Mouse (Mus musculus): ENCODE measurements around the gene Cdc37. TPM values are rescaled to one million over a fixed set of nuclear protein-coding genes. Genes with fewer than 3 reads are reported as not detected.
A peak's percentile ranks its signal among the peaks of the same experiment; 100 is the strongest.

Cdc37 gene
- polyA plus RNA-seq, 1 experiment from 2014 or later, result 351 TPM

DNA sequence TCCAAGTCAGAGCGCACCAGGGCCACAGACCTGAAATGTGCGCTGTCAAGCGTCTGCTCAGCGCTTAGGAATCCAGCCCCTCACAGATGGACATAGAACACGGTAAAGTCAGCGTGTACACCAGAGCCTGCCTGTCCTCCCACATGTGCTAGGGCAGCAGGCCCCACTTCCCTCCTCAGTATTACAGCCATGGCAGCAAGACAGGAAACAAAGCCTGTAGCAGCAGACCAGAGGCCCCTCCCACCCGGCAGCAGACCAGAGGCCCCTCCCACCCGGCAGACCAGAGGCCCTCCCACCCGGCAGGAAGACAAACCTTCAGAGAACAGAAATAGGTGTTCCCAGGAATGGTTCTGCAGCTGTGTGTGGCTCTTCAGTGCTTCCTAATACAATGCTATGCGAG is 3.1 kb downstream of the Cdc37 start:
- Histone ChIP-seq H3K27ac (peak overlapping the region; percentile 68), H3K4me1 (peaks cover 42% of the 10 kb centered on the region), H3K9ac (peak overlapping the region; percentile 25; the same call in 1 of the 2 replicates), H3K9me3 (replicated peaks) (no peaks in the 10 kb centered on the region), H3K36me3 (peaks cover 48% of the 10 kb centered on the region), H3K4me2 (peak overlapping the region; percentile 91), H3K4me3 (replicated peaks) (peak overlapping the region; percentile 28), H3K27me3 (no peaks in the 10 kb centered on the region)
- 33% methylated on average over 10 of the region's 10 CpGs for WGBS
- ATAC-seq (replicated peaks; ENCODE audit: low FRiP score), result peak; percentile 42; the same call in 1 of the 2 replicates

DNA sequence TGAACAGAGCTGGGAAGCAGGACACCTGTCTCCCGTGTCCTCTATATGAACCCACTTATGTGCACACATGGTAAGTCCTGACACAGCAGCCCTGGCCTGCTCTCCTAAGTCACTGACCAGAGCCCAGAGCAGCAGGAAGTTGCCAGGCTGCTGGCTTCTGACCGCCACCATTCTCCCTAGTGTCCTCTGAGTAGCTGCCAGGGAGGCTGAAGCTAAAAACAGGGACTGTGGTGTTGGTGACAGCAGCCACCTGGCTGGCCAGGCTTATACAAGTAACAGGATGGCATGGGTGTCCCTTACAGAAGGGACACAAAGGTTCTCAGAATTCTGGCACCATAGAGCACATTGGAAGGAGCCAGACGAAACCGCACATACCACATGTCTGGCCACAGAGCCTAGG is 4.4 kb downstream of the Cdc37 start:
- 91% methylated on average over 4 of the region's 4 CpGs for WGBS

DNA sequence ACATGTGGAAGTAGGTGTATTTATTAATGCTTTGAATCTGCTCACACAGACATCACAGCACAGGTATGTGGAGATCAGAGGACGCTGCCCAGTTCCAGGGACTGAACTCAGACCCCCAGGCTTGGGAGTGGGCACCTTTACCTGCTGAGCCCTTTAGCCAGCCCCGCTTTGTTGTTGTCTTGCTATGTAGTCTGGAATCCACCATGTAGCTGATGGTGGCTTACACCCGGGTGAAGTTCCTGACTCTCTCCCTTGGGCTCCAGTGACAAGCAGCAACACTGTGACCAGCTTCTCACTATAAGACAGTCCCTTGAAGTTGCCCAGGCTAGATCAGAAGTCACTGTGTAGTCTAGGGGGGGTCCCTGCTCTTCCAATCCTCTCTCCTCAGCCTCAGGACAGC is 5.4 kb downstream of the Cdc37 start:
- H3K36me3 ChIP-seq, result peaks cover 71% of the 10 kb centered on the region
- H3K4me2 ChIP-seq, result no peak overlapping the region
- H3K27ac ChIP-seq, result no peak overlapping the region
- ATAC-seq (replicated peaks; ENCODE audit: low FRiP score), result no peak
- H3K27me3 ChIP-seq, result no peaks in the 10 kb centered on the region
- H3K9ac ChIP-seq, result no peak overlapping the region
- no peak overlapping the region for H3K4me3 ChIP-seq (replicated peaks)
- H3K9me3 ChIP-seq (replicated peaks), result no peaks in the 10 kb centered on the region
- 94% methylated on average over 3 of the region's 3 CpGs for WGBS
- H3K4me1 ChIP-seq, result peaks cover 39% of the 10 kb centered on the region

More for the DNA sequence above, 4.4 kb downstream of the Cdc37 start:
- Histone ChIP-seq H3K4me1 (peaks cover 42% of the 10 kb centered on the region), H3K4me3 (replicated peaks) (no peak overlapping the region), H3K27ac (no peak overlapping the region), H3K9ac (no peak overlapping the region), H3K36me3 (peaks cover 60% of the 10 kb centered on the region), H3K4me2 (no peak overlapping the region), H3K9me3 (replicated peaks) (no peaks in the 10 kb centered on the region), H3K27me3 (no peaks in the 10 kb centered on the region)
- no peak for ATAC-seq (replicated peaks; ENCODE audit: low FRiP score)

DNA sequence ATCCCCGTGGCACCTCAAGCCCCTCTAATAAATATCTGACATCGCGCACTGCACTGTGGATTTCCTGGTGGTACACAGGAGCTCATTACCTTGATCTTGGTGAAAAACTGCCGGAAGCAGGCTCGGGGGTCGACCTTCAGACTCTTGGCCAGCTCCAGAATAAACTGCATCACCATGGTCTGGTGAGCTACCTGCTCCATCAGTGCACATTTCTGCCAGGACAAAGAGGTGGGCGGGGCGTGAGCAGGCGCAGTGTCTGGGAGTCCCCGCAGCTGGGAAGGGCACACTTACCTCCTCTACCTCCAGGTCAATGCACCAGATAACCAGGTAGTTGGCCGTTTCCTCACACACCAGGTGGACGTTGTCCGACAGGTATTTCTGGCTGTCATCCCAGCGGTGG is 7.9 kb downstream of the Cdc37 start:
- no peak for ATAC-seq (replicated peaks; ENCODE audit: low FRiP score)
- H3K4me3 ChIP-seq (replicated peaks), result no peak overlapping the region
- WGBS, result 93% methylated on average over 14 of the region's 14 CpGs
- peaks cover 16% of the 10 kb centered on the region for H3K4me1 ChIP-seq
- H3K36me3 ChIP-seq, result peaks cover 93% of the 10 kb centered on the region
- no peaks in the 10 kb centered on the region for H3K27me3 ChIP-seq
- no peak overlapping the region for H3K27ac ChIP-seq
- no peak overlapping the region for H3K9ac ChIP-seq
- no peak overlapping the region for H3K4me2 ChIP-seq
- no peaks in the 10 kb centered on the region for H3K9me3 ChIP-seq (replicated peaks)

DNA sequence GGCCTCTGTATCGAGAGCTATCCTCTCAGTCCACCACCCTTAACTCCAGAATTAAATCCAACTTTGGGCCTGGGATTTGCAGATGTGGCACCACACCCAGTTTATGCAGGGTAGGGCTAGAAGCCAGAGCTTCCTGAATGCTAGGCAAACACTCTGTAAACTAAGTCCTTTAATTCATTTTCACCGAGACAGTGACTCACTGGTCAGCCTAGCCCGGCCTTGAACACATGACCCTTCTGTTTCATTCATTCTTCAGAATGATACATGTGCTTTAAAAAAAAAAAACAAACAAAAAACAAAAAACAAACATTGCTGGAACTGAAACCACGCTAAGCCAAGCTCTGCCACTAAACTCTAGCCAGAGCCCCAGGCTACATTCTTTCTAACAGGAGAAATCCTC is 11.4 kb downstream of the Cdc37 start:
- Histone ChIP-seq H3K9ac (no peak overlapping the region), H3K27me3 (no peaks in the 10 kb centered on the region), H3K4me3 (replicated peaks) (no peak overlapping the region), H3K36me3 (peaks cover 68% of the 10 kb centered on the region), H3K4me2 (no peak overlapping the region), H3K4me1 (0 out of 2 replicates have a peak, but pooled peaks cover 6% of the 10 kb centered on the region), H3K9me3 (replicated peaks) (no peaks in the 10 kb centered on the region), H3K27ac (no peak overlapping the region)
- WGBS, result 78% methylated on average over 4 of the region's 4 CpGs
- ATAC-seq (replicated peaks; ENCODE audit: low FRiP score), result no peak

DNA sequence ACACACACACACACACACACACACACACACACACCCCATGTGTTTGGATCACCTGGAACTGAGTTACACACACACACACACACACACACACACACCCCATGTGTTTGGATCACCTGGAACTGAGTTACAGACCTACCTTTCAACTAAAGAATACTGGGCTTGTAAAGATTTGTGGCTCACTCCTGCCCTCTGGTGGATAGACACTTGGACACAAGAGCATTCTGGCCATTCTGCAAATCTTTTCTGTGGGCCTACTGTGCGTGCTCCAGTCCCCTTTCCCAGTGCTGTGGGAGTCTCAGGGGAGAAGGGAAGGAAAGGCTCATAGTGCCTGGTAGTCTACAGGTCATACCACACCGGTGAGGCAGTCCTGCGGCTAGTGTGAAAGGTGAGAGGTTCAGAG is 12.6 kb downstream of the Cdc37 start:
- ATAC-seq (replicated peaks; ENCODE audit: low FRiP score), result no peak; the same call in 1 of the 2 replicates
- H3K9me3 ChIP-seq (replicated peaks), result no peaks in the 10 kb centered on the region
- no peaks in the 10 kb centered on the region for H3K27me3 ChIP-seq
- no peak overlapping the region for H3K9ac ChIP-seq
- no peak overlapping the region for H3K4me2 ChIP-seq
- H3K36me3 ChIP-seq, result peaks cover 57% of the 10 kb centered on the region
- WGBS, result 59% methylated on average over 3 of the region's 3 CpGs
- no peak overlapping the region for H3K27ac ChIP-seq
- H3K4me3 ChIP-seq (replicated peaks), result no peak overlapping the region
- H3K4me1 ChIP-seq, result 0 out of 2 replicates have a peak, but pooled peaks cover 6% of the 10 kb centered on the region

DNA sequence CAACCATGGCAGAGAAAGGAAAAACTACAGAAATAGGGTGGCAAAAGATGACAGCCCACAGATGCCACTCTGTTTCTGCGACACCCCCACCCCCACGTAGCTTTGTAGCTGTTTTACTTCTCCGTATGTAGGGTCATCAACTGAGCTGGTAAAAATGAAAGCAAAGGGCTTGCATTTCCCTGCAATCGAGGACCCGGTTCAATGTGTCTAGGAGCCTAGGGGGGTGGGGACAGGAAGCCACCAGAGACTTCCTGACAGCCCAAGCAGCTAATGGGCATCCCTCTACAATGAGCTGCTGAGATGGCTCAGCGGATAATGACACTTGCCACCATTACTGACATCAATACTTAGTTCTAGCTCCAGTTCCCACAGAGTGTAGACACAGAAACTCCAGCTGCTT is 13.4 kb downstream of the Cdc37 start:
- no peak for ATAC-seq (replicated peaks; ENCODE audit: low FRiP score)
- Histone ChIP-seq H3K4me1 (0 out of 2 replicates have a peak, but pooled peaks cover 6% of the 10 kb centered on the region), H3K4me2 (no peak overlapping the region), H3K9ac (no peak overlapping the region), H3K4me3 (replicated peaks) (no peak overlapping the region), H3K27ac (no peak overlapping the region), H3K27me3 (no peaks in the 10 kb centered on the region), H3K9me3 (replicated peaks) (no peaks in the 10 kb centered on the region), H3K36me3 (peaks cover 48% of the 10 kb centered on the region)
- 83% methylated on average over 6 of the region's 6 CpGs for WGBS

DNA sequence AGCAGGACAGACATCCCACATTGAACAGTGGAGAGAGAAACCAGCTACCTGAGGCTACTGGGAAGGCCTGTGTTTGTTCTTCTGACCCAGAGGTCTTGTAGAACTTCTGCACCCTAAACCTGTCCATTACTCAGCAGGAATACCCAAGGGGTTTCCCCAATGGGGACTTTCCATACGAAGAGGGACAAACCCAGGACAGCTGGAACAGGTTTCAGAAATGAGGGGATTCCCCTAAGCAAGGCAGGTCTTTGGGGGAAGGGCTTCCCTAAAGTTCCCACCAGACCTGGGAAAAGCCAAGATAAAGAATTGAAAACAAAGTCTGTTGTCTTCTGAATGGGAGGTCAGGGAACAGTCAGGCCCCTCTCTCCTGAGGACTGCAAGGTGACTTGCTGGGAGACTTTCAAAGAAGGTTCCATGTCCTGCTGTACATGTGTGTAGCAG is 13.8 kb downstream of the Cdc37 start:
- Histone ChIP-seq H3K27me3 (no peaks in the 10 kb centered on the region), H3K4me1 (0 out of 2 replicates have a peak, but pooled peaks cover 6% of the 10 kb centered on the region), H3K4me3 (replicated peaks) (no peak overlapping the region), H3K9me3 (replicated peaks) (no peaks in the 10 kb centered on the region), H3K4me2 (no peak overlapping the region), H3K9ac (no peak overlapping the region), H3K27ac (no peak overlapping the region), H3K36me3 (peaks cover 44% of the 10 kb centered on the region)
- ATAC-seq (replicated peaks; ENCODE audit: low FRiP score), result no peak
- WGBS, result 68% methylated on average over 1 of the region's 1 CpGs

DNA sequence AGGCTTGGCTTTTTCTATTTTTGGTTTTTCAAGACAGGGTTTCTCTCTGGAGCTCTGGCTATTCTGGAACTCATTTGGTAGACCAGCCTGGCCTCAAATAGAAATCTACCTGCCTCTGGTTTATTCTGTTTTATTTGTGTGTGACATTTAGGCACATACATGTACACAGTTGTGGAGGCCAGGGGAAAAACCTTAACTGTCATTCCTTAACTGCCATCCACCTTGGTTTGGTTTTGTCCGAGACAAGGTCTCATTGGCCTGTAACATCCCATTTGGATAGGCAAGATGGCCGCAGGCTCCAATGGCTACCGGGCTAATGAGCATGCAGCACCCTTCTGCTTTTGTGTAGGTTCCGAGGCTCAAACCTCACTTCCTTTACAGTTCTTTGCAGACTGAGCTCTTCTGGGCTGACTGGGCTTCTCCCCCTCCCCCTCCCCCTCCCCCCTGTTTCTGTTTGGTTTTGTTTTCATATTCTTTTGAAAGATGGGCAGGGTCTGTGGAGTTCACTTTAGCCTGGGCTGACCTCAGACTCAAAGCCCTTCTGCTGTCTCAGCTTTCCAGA is 14.4 kb downstream of the Cdc37 start:
- Histone ChIP-seq H3K27me3 (no peaks in the 10 kb centered on the region), H3K9me3 (replicated peaks) (no peaks in the 10 kb centered on the region), H3K27ac (peak overlapping the region; percentile 48; the same call in 1 of the 2 replicates), H3K4me2 (no peak overlapping the region), H3K4me3 (replicated peaks) (no peak overlapping the region), H3K4me1 (peaks cover 9% of the 10 kb centered on the region), H3K36me3 (peaks cover 38% of the 10 kb centered on the region), H3K9ac (no peak overlapping the region)
- 77% methylated on average over 4 of the region's 4 CpGs for WGBS
- no peak for ATAC-seq (replicated peaks; ENCODE audit: low FRiP score)

DNA sequence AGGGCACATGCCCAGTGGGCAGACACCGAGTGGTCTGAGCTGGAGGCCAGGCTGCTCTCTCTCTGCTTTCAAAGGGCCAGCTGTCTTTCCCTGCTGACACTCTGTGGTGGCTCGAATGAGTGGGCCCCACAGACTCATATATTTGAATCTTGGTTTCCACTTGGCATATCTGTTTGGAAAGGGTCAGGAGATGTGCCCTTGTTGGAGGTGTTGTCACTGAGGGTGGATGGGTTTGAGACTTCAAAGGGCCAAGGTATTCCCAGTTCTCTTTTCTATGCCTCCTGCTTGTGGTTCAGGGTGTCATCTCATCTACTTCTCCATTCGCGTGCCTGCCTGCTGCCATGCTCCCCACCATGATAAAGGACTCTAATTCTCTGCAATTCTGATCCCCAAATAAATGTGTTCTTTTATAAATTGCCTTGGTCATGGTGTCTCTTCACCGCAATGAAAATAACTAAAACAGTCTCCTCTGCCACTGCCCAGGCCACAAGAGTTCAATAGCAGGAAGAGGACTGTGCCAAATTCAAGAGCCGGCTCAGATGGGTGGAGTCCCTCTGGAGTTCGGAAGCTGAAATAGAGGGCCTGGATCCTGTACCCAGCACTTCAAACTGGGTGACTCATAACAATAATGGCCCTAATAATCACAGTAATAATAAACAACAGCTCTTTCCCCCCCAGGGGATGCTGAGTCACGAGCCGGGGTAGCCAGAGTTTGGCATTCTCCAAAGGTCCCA is 15.0 kb downstream of the Cdc37 start:
- H3K4me2 ChIP-seq, result no peak overlapping the region
- no peak for ATAC-seq (replicated peaks; ENCODE audit: low FRiP score)
- peaks cover 32% of the 10 kb centered on the region for H3K36me3 ChIP-seq
- 69% methylated on average over 9 of the region's 9 CpGs for WGBS
- no peaks in the 10 kb centered on the region for H3K9me3 ChIP-seq (replicated peaks)
- no peak overlapping the region for H3K4me3 ChIP-seq (replicated peaks)
- H3K4me1 ChIP-seq, result peaks cover 14% of the 10 kb centered on the region
- no peak overlapping the region for H3K9ac ChIP-seq
- H3K27ac ChIP-seq, result peak overlapping the region; percentile 48; the same call in 1 of the 2 replicates
- H3K27me3 ChIP-seq, result no peaks in the 10 kb centered on the region

DNA sequence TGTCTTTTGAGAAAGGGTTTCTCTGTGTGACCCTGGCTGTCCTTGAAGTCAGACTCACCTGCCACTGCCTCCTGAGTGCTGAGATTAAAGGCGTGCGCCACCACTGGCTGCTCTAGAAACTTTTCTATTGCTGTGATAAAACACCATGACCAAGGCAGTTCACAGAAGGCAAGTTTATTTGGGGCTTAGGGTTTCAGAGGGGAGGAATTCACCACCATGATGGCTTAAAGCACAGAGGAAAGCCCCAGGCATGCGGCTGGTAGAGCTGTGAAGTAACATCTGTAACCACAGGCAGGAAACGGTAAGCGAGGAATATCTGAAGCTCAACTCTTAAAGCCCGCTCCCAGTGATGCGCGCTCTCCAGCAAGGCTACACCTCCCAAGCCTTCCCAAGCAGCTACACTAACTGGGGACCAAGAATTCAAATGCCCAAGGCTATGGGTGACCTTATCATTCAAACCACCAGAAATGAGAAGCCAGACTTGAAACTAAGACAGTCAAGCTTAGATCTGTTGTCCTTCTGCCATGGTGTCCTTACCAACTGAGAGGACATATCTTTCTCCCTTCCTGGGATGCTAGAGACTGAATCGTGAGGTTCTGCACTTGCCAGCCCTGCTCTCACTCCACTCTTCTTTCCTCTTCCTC is 16.6 kb downstream of the Cdc37 start:
- H3K9ac ChIP-seq, result no peak overlapping the region
- no peaks in the 10 kb centered on the region for H3K9me3 ChIP-seq (replicated peaks)
- no peak overlapping the region for H3K4me3 ChIP-seq (replicated peaks)
- peaks cover 16% of the 10 kb centered on the region for H3K36me3 ChIP-seq
- no peak overlapping the region for H3K27ac ChIP-seq
- H3K4me2 ChIP-seq, result no peak overlapping the region
- H3K4me1 ChIP-seq, result peaks cover 14% of the 10 kb centered on the region
- 73% methylated on average over 9 of the region's 9 CpGs for WGBS
- H3K27me3 ChIP-seq, result no peaks in the 10 kb centered on the region
- ATAC-seq (replicated peaks; ENCODE audit: low FRiP score), result no peak

DNA sequence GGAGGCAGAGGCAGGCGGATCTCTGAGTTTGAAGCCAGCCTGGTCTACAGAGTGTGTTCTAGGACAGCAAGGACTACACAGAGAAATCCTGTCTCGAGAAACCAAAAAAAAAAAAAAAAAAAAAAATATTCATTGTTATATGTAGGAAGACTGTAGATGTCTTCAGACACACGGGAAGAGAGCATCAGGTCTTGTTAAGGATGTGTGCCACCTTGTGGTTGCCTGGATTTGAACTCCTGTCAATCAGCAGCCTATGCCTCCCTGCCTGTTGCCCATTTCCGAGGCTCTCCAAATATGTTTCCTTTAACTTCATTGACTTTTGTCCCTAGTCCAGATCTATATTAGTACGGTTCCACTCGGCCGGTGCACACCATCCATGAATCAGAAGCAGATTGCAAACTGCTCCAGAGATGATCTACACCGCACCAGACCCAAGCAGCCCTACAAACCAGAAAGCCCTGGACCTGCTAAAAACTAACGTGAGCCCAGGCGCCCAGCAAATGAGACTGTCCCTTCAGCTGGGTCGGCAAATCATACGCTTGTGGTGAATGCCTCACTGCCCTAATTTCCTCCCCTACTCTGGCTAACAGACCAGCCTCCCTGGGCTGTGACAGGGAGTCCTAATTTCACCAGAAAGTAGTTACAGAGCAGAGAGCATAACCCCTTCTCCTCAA is 17.5 kb downstream of the Cdc37 start:
- no peaks in the 10 kb centered on the region for H3K27me3 ChIP-seq

More for the DNA sequence above, 17.5 kb downstream of the Cdc37 start:
- Histone ChIP-seq H3K9me3 (replicated peaks) (no peaks in the 10 kb centered on the region), H3K36me3 (peaks cover 12% of the 10 kb centered on the region), H3K9ac (no peak overlapping the region), H3K4me2 (no peak overlapping the region), H3K4me1 (peaks cover 14% of the 10 kb centered on the region), H3K4me3 (replicated peaks) (no peak overlapping the region), H3K27ac (no peak overlapping the region)
- ATAC-seq (replicated peaks; ENCODE audit: low FRiP score), result no peak
- 77% methylated on average over 12 of the region's 12 CpGs for WGBS

All from kidney, embryonic 15.5 days (tissue).